Mouse (Mus musculus): ENCODE results near the gene Ddx27. TPM values are rescaled to one million over a fixed set of nuclear protein-coding genes. Genes with fewer than 3 reads are reported as not detected.

Gene Ddx27
- polyA plus RNA-seq, 1 experiment from 2014 or later: 37.8 TPM

- H3K27me3 ChIP-seq (ENCODE audit: control insufficient read depth, insufficient read depth, low read depth, low read length): no peaks in the 10 kb centered on the region
- H3K36me3 ChIP-seq (ENCODE audit: control insufficient read depth, insufficient read depth, low read length): peaks cover 16% of the 10 kb centered on the region
- H3K9ac ChIP-seq (ENCODE audit: low read depth, low read length): peak overlapping the region; percentile 75
- peak overlapping the region; percentile 81 for H3K4me2 ChIP-seq (ENCODE audit: low read length)
- no peaks in the 10 kb centered on the region for H3K9me3 ChIP-seq (replicated peaks; ENCODE audit: control insufficient read depth, low read length, poor library complexity, severe bottlenecking)
- H3K4me3 ChIP-seq (ENCODE audit: low read depth, low read length): peak overlapping the region; percentile 91
- ATAC-seq: no peak
- H3K4me1 ChIP-seq (ENCODE audit: control insufficient read depth, insufficient read depth, low read length): peaks cover 33% of the 10 kb centered on the region
- 2% methylated on average over 7 of the region's 7 CpGs for WGBS
- H3K27ac ChIP-seq (ENCODE audit: low read length): peak overlapping the region; percentile 86
Observed at GRCm38 (mm10) chr2:167063906-167064496, 49.0 kb downstream of the Ddx27 start.

- 29% methylated on average over 9 of the region's 9 CpGs for WGBS
- H3K27me3 ChIP-seq (ENCODE audit: control insufficient read depth, insufficient read depth, low read depth, low read length): no peaks in the 10 kb centered on the region
- H3K36me3 ChIP-seq (ENCODE audit: control insufficient read depth, insufficient read depth, low read length): peaks cover 16% of the 10 kb centered on the region
- no peak for ATAC-seq
- H3K4me3 ChIP-seq (ENCODE audit: low read depth, low read length): peak overlapping the region; percentile 91
- H3K9ac ChIP-seq (ENCODE audit: low read depth, low read length): peak overlapping the region; percentile 62
- H3K9me3 ChIP-seq (replicated peaks; ENCODE audit: control insufficient read depth, low read length, poor library complexity, severe bottlenecking): no peaks in the 10 kb centered on the region
- H3K4me2 ChIP-seq (ENCODE audit: low read length): peak overlapping the region; percentile 81
- H3K27ac ChIP-seq (ENCODE audit: low read length): 0 out of 2 replicates have a peak overlapping the region, but pooled peaks have one; percentile 5
- H3K4me1 ChIP-seq (ENCODE audit: control insufficient read depth, insufficient read depth, low read length): peaks cover 33% of the 10 kb centered on the region
Observed at GRCm38 (mm10) chr2:167064601-167065295, 49.8 kb downstream of the Ddx27 start.

- H3K36me3 ChIP-seq (ENCODE audit: control insufficient read depth, insufficient read depth, low read length): peaks cover 16% of the 10 kb centered on the region
- H3K4me3 ChIP-seq (ENCODE audit: low read depth, low read length): no peak overlapping the region
- H3K9ac ChIP-seq (ENCODE audit: low read depth, low read length): no peak overlapping the region
- no peaks in the 10 kb centered on the region for H3K9me3 ChIP-seq (replicated peaks; ENCODE audit: control insufficient read depth, low read length, poor library complexity, severe bottlenecking)
- no peaks in the 10 kb centered on the region for H3K27me3 ChIP-seq (ENCODE audit: control insufficient read depth, insufficient read depth, low read depth, low read length)
- 75% methylated on average over 1 of the region's 1 CpGs for WGBS
- H3K27ac ChIP-seq (ENCODE audit: low read length): no peak overlapping the region
- H3K4me2 ChIP-seq (ENCODE audit: low read length): no peak overlapping the region
- no peak for ATAC-seq
- H3K4me1 ChIP-seq (ENCODE audit: control insufficient read depth, insufficient read depth, low read length): peaks cover 25% of the 10 kb centered on the region
Observed at GRCm38 (mm10) chr2:167066031-167066430, 51.0 kb downstream of the Ddx27 start.

DNA sequence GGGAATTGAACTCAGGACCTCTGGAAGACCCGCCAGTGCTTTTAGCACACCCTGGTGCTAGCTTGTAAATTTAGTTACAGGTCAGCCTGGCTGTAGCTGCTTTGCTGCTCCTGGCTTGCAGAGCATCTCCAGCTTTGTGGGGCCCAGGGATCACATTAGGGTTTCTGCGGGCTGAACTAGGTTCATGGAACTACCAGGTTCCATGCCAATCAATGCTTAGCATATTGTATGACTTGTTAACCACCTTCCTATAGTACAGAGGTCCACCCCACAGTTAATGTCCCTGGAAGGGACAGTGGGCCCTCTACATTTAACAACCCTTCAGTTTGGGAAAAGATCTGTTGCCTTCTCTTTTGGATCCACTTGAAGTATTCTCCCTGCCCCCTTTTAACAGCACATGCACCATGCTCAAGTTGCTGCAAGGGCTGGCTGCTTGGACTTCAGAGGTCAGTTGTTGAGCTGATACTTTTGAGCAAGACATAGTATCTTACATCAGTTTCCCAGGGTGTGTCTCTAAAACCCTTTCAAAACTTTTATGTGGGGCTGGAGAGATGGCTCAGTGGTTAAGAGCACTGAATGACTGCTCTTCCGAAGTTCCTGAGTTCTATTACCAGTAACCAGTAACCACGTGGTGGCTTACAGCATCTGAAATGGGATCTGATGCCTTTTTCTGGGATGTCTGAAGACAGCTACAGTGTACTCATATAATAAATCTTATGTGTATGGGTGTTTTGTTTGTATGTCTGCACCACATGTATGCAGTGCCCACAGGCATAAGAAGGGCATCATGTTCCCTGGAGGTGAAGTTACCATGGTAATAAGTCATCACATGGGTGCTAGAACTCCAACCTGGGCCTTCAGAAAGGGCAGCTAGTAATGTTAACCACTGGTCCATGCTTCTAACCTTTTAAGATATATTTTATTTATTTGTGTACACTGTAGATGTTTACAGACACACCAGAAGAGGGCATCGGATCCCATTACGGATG is 51.8 kb downstream of the Ddx27 start:
- no peaks in the 10 kb centered on the region for H3K9me3 ChIP-seq (replicated peaks; ENCODE audit: control insufficient read depth, low read length, poor library complexity, severe bottlenecking)
- H3K9ac ChIP-seq (ENCODE audit: low read depth, low read length): no peak overlapping the region
- H3K27ac ChIP-seq (ENCODE audit: low read length): no peak overlapping the region
- peaks cover 16% of the 10 kb centered on the region for H3K36me3 ChIP-seq (ENCODE audit: control insufficient read depth, insufficient read depth, low read length)
- no peaks in the 10 kb centered on the region for H3K27me3 ChIP-seq (ENCODE audit: control insufficient read depth, insufficient read depth, low read depth, low read length)
- no peak for ATAC-seq
- no peak overlapping the region for H3K4me2 ChIP-seq (ENCODE audit: low read length)
- H3K4me3 ChIP-seq (ENCODE audit: low read depth, low read length): no peak overlapping the region
- WGBS: 30% methylated on average over 6 of the region's 6 CpGs
- H3K4me1 ChIP-seq (ENCODE audit: control insufficient read depth, insufficient read depth, low read length): peaks cover 17% of the 10 kb centered on the region

DNA sequence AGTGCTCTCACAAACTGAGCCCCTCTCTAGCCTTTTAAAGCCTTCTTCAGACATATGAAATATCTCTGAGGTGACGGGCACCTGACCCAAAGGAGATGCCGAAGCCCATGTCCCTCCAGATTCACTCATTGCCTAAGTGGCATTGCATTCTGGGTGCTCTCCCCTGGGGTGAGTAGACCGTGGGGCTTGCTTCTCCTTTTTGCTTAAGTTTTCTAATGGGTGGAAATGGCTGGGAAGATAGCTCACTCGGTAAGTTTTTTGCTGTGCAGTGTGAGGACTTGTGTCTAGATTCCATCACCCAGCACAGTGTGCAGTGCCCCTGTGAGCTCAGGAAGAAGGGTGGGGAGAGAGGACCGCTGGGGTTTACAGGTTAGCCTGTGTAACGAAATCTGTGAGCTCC is 52.6 kb downstream of the Ddx27 start:
- Histone ChIP-seq H3K27me3 (ENCODE audit: control insufficient read depth, insufficient read depth, low read depth, low read length) (no peaks in the 10 kb centered on the region), H3K36me3 (ENCODE audit: control insufficient read depth, insufficient read depth, low read length) (peaks cover 16% of the 10 kb centered on the region), H3K4me1 (ENCODE audit: control insufficient read depth, insufficient read depth, low read length) (peaks cover 19% of the 10 kb centered on the region), H3K9ac (ENCODE audit: low read depth, low read length) (no peak overlapping the region), H3K9me3 (replicated peaks; ENCODE audit: control insufficient read depth, low read length, poor library complexity, severe bottlenecking) (no peaks in the 10 kb centered on the region), H3K4me3 (ENCODE audit: low read depth, low read length) (no peak overlapping the region), H3K4me2 (ENCODE audit: low read length) (no peak overlapping the region), H3K27ac (ENCODE audit: low read length) (no peak overlapping the region)
- no peak for ATAC-seq
- 60% methylated on average over 6 of the region's 6 CpGs for WGBS

DNA sequence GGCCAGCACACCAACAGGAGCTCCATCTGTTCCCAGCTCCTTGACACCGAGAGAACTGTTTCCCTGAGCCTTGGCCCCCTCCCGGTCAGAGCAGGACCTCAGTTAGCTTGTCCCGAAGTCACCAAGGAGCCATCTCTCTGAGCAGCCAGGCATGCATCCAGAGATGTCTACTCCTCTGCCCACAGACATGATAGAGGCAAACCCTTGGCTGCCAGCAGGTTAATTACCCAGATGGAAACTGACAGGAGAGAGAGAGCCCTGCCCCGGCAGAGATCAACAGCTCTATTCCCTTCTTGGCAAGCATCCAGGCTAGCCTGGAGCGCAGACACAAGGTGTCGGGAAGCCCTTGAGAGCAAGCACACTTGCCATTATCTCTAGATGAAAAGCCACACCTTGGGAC is 55.3 kb downstream of the Ddx27 start:
- Histone ChIP-seq H3K36me3 (ENCODE audit: control insufficient read depth, insufficient read depth, low read length) (peaks cover 10% of the 10 kb centered on the region), H3K27me3 (ENCODE audit: control insufficient read depth, insufficient read depth, low read depth, low read length) (no peaks in the 10 kb centered on the region), H3K4me3 (ENCODE audit: low read depth, low read length) (no peak overlapping the region), H3K9ac (ENCODE audit: low read depth, low read length) (no peak overlapping the region), H3K4me2 (ENCODE audit: low read length) (no peak overlapping the region), H3K4me1 (ENCODE audit: control insufficient read depth, insufficient read depth, low read length) (peaks cover 10% of the 10 kb centered on the region), H3K27ac (ENCODE audit: low read length) (no peak overlapping the region), H3K9me3 (replicated peaks; ENCODE audit: control insufficient read depth, low read length, poor library complexity, severe bottlenecking) (no peaks in the 10 kb centered on the region)
- 61% methylated on average over 6 of the region's 6 CpGs for WGBS
- ATAC-seq: no peak

GRCm38 (mm10) chr2:167071266-167071640 is 56.3 kb downstream of the Ddx27 start:
- peaks cover 3% of the 10 kb centered on the region; the same call in 1 of the 2 replicates for H3K4me1 ChIP-seq (ENCODE audit: control insufficient read depth, insufficient read depth, low read length)
- peak overlapping the region; percentile 58 for H3K9ac ChIP-seq (ENCODE audit: low read depth, low read length)
- H3K27me3 ChIP-seq (ENCODE audit: control insufficient read depth, insufficient read depth, low read depth, low read length): no peaks in the 10 kb centered on the region
- peaks cover 3% of the 10 kb centered on the region; the same call in 1 of the 2 replicates for H3K36me3 ChIP-seq (ENCODE audit: control insufficient read depth, insufficient read depth, low read length)
- 16% methylated on average over 12 of the region's 12 CpGs for WGBS
- H3K4me2 ChIP-seq (ENCODE audit: low read length): peak overlapping the region; percentile 61
- H3K4me3 ChIP-seq (ENCODE audit: low read depth, low read length): peak overlapping the region; percentile 47
- H3K27ac ChIP-seq (ENCODE audit: low read length): peak overlapping the region; percentile 81
- peak; percentile 14 for ATAC-seq
- no peaks in the 10 kb centered on the region for H3K9me3 ChIP-seq (replicated peaks; ENCODE audit: control insufficient read depth, low read length, poor library complexity, severe bottlenecking)

- H3K27me3 ChIP-seq (ENCODE audit: control insufficient read depth, insufficient read depth, low read depth, low read length): no peaks in the 10 kb centered on the region
- peak overlapping the region; percentile 81 for H3K27ac ChIP-seq (ENCODE audit: low read length)
- H3K9me3 ChIP-seq (replicated peaks; ENCODE audit: control insufficient read depth, low read length, poor library complexity, severe bottlenecking): no peaks in the 10 kb centered on the region
- peak overlapping the region; percentile 47 for H3K4me3 ChIP-seq (ENCODE audit: low read depth, low read length)
- no peaks in the 10 kb centered on the region; the same call in 1 of the 2 replicates for H3K36me3 ChIP-seq (ENCODE audit: control insufficient read depth, insufficient read depth, low read length)
- peak overlapping the region; percentile 61 for H3K4me2 ChIP-seq (ENCODE audit: low read length)
- peak; percentile 97 for ATAC-seq
- peak overlapping the region; percentile 58 for H3K9ac ChIP-seq (ENCODE audit: low read depth, low read length)
- H3K4me1 ChIP-seq (ENCODE audit: control insufficient read depth, insufficient read depth, low read length): peaks cover 3% of the 10 kb centered on the region; the same call in 1 of the 2 replicates
- 7% methylated on average over 22 of the region's 22 CpGs for WGBS
Observed at GRCm38 (mm10) chr2:167071641-167072601, 56.9 kb downstream of the Ddx27 start.

Data from midbrain, embryonic 16.5 days (tissue).